Mouse (Mus musculus) layer of hippocampus, adult 9-10 months (tissue): ENCODE measurements around the gene Rnf220.

Source experiments
- DNase-seq: peaks from one replicate; pipeline ENCODE4 v3.0.0; 2022; ENCODE audit warnings: low spot score

The Rnf220 gene

GRCm38 (mm10) chr4:117438064-117438463 lies 58.8 kb downstream of the Rnf220 start:
- no peak for DNase-seq

- DNase-seq, result no peak
Observed at GRCm38 (mm10) chr4:117436995-117437660, 59.7 kb downstream of the Rnf220 start.

- no peak for DNase-seq
Observed at GRCm38 (mm10) chr4:117434336-117434735, 62.5 kb downstream of the Rnf220 start.

- no peak for DNase-seq
Observed at GRCm38 (mm10) chr4:117429604-117430003, 67.2 kb downstream of the Rnf220 start.

GRCm38 (mm10) chr4:117427540-117427939 lies 69.3 kb downstream of the Rnf220 start:
- no peak for DNase-seq

GRCm38 (mm10) chr4:117421077-117421476 lies 75.8 kb downstream of the Rnf220 start:
- DNase-seq, result no peak

- DNase-seq, result no peak
Observed at GRCm38 (mm10) chr4:117416827-117417226, 80.0 kb downstream of the Rnf220 start.

- DNase-seq, result no peak
Observed at GRCm38 (mm10) chr4:117410049-117410410, 86.8 kb downstream of the Rnf220 start.

GRCm38 (mm10) chr4:117409144-117410048 lies 87.5 kb downstream of the Rnf220 start:
- DNase-seq, result no peak

GRCm38 (mm10) chr4:117407945-117408344 lies 88.9 kb downstream of the Rnf220 start:
- no peak for DNase-seq

- DNase-seq, result no peak
Observed at GRCm38 (mm10) chr4:117405999-117406398, 90.9 kb downstream of the Rnf220 start.

- DNase-seq, result no peak
Observed at GRCm38 (mm10) chr4:117405211-117405610, 91.6 kb downstream of the Rnf220 start.

- DNase-seq, result no peak
Observed at GRCm38 (mm10) chr4:117403411-117403810, 93.4 kb downstream of the Rnf220 start.

- DNase-seq, result no peak
Observed at GRCm38 (mm10) chr4:117397128-117397527, 99.7 kb downstream of the Rnf220 start.

GRCm38 (mm10) chr4:117393027-117393426 lies 103.8 kb downstream of the Rnf220 start:
- no peak for DNase-seq

- DNase-seq, result no peak
Observed at GRCm38 (mm10) chr4:117392391-117392790, 104.5 kb downstream of the Rnf220 start.

- DNase-seq, result no peak
Observed at GRCm38 (mm10) chr4:117391966-117392365, 104.9 kb downstream of the Rnf220 start.

GRCm38 (mm10) chr4:117390850-117391795 lies 105.7 kb downstream of the Rnf220 start:
- DNase-seq, result no peak

- no peak for DNase-seq
Observed at GRCm38 (mm10) chr4:117389264-117390054, 107.4 kb downstream of the Rnf220 start.

GRCm38 (mm10) chr4:117385247-117385646 lies 111.6 kb downstream of the Rnf220 start:
- DNase-seq, result no peak

GRCm38 (mm10) chr4:117381846-117382245 lies 115.0 kb downstream of the Rnf220 start:
- no peak for DNase-seq
